Mouse (Mus musculus) myocyte (in vitro differentiated cells): ENCODE data around the gene Gnb5.

ENCODE experiments used
- CEBPB ChIP-seq: IDR thresholded peaks from 2 replicates; pipeline ENCODE4 v1.6.1; 2011; ENCODE audit warnings: mild to moderate bottlenecking, moderate library complexity; ENCODE audit not compliant: poor library complexity, insufficient read depth, severe bottlenecking
- E2F4 ChIP-seq: IDR thresholded peaks from one replicate; pipeline ENCODE4 v1.6.1; 2011; ENCODE audit warnings: mild to moderate bottlenecking, control low read depth, moderate library complexity; ENCODE audit not compliant: insufficient read depth
- MAX ChIP-seq: IDR thresholded peaks from one replicate; pipeline ENCODE4 v1.6.1; 2011; ENCODE audit warnings: low read depth, mild to moderate bottlenecking, control low read depth
- MYOG ChIP-seq, 3 experiments: IDR thresholded peaks; one replicate each; pipeline ENCODE4 v1.6.1; 2011; ENCODE audit warnings: control low read depth in 2 of 3, low read depth in 2 of 3, mild to moderate bottlenecking in 2 of 3; ENCODE audit not compliant: insufficient read length in 2 of 3, control insufficient read depth in 1 of 3, insufficient read depth in 1 of 3
- POLR2A ChIP-seq: IDR thresholded peaks from one replicate; pipeline ENCODE4 v1.6.1; 2011; ENCODE audit warnings: low read depth, mild to moderate bottlenecking, control low read depth, moderate library complexity; ENCODE audit not compliant: insufficient read length
- POLR2AphosphoS2 ChIP-seq: IDR thresholded peaks from one replicate; pipeline ENCODE4 v1.6.1; 2011; ENCODE audit warnings: low read depth, control low read depth; ENCODE audit not compliant: insufficient read length
- REST ChIP-seq: IDR thresholded peaks from one replicate; pipeline ENCODE4 v1.6.1; 2011; ENCODE audit warnings: mild to moderate bottlenecking, control low read depth, moderate library complexity; ENCODE audit not compliant: insufficient read depth, insufficient read length
- SRF ChIP-seq: IDR thresholded peaks from one replicate; pipeline ENCODE4 v1.6.1; 2011; ENCODE audit warnings: low read depth; ENCODE audit not compliant: control insufficient read depth, insufficient read length
- TCF12 ChIP-seq: IDR thresholded peaks from one replicate; pipeline ENCODE4 v1.6.1; 2011; ENCODE audit warnings: mild to moderate bottlenecking, control low read depth; ENCODE audit not compliant: poor library complexity, insufficient read depth, severe bottlenecking
- TCF3 ChIP-seq: IDR thresholded peaks from one replicate; pipeline ENCODE4 v1.6.1; 2011; ENCODE audit warnings: low read depth, control low read depth; ENCODE audit not compliant: insufficient read length
- USF1 ChIP-seq: IDR thresholded peaks from one replicate; pipeline ENCODE4 v1.6.1; 2011; ENCODE audit warnings: low read depth, mild to moderate bottlenecking, control low read depth, moderate library complexity

DNA sequence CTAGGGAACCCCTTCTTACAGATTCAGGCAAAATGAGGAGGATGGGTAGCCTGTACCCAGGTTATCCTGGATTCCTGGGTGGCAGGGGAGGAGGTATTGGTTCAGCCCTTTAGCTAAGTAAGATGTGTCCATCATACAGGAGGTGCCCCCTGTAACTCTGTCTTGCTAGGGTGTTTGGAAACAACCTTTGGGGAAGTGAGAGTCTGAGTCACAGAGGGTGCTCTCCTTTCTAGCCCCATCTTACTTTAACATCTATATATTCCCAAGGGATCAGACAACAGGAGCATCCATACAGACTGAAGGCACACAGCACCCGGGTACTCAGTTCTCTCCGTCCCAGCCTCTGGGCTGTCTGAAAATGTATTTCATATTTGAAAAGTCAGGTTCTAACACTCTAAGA, 23.9 kb upstream of the Gnb5 start:
- no peak for TF ChIP-seq POLR2A
- no peak for TF ChIP-seq SRF
- no peak for TF ChIP-seq TCF3
- no peak for TF ChIP-seq USF1
- TF ChIP-seq CEBPB: no peak
- TF ChIP-seq TCF12: no peak
- TF ChIP-seq POLR2AphosphoS2: no peak
- no peak for TF ChIP-seq MYOG (IDR thresholded peaks at IDR 0.05; ENCODE audit: control insufficient read depth in 1 of 3, insufficient read depth in 1 of 3, insufficient read length in 2 of 3, low read depth in 2 of 3)
- TF ChIP-seq MAX: no peak
- TF ChIP-seq REST: no peak
- TF ChIP-seq E2F4: no peak
